ENCODE assay signal across 8 mouse cellular contexts in the genomic region with DNA sequence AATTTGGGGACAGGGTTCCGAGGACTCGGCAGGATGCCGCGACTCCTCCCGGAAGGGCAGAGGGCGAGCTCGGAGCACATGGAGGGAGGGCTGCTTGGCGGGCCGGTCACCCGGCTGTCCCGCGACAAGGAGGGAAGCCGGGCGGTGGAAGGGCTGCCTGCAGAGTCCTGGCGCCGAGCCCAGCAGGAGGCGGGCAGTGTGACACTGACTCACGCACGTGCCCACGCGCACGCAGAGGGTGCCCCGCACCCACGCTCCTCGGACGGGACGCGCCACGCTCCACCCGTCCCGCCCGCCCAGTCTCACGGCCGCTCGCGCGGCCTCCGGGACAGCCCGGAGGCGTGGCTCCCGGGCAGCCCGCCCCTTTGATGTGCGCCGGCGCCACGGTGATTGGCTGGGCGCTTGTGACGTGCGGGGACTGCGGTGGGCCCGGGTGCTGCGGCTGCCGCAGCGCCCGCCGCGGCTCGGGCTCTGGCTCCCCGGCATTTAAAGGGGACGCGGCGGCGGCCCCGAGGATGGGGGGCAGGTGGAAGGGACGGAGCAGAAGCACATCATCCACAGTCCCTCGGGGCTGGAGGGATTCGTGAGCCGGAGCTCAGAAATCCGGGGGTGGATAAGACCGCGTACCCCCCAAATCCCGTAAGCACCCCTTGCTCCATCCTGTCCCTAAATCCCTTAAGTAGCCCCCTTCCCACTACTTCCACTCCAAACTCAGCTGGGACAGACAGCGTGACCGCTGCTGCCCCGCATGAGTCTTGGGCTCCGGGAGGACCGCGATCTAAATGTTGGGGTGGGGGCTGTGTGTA. TPM values are rescaled to one million over a fixed set of nuclear protein-coding genes. Genes with fewer than 3 reads are reported as not detected.
DNase-seq lines count a peak whose midpoint lies in the region; ATAC-seq and TF ChIP-seq lines count a peak whose summit lies in the region.

A gene (plus strand): TSS at position 429 of the 806 bp plus-strand sequence.

- H3K4me1 ChIP-seq in E14TG2a.4 (replicated peaks; ENCODE audit: low read depth, low read length): peaks cover 49% of the 10 kb centered on the region
- H3K4me1 ChIP-seq in forebrain, embryonic 12.5 days: peaks cover 15% of the 10 kb centered on the region
- H3K4me1 ChIP-seq in heart, postnatal 0 days (ENCODE audit: control insufficient read depth, insufficient read depth): peaks cover 7% of the 10 kb centered on the region
- peaks cover 4% of the 10 kb centered on the region; the same call in 1 of the 2 replicates for H3K4me1 ChIP-seq in lung, adult 2 months (ENCODE audit: control insufficient read depth, insufficient read depth, low read length)

- H3K27me3 ChIP-seq in E14TG2a.4 (ENCODE audit: insufficient read depth, low read length): peaks cover 65% of the 10 kb centered on the region
- H3K27me3 ChIP-seq in forebrain, embryonic 12.5 days: peaks cover 76% of the 10 kb centered on the region
- no peaks in the 10 kb centered on the region for H3K27me3 ChIP-seq in heart, postnatal 0 days (ENCODE audit: control insufficient read depth, insufficient read depth, low read length)

- no peak within 1 kb of the TSS for H3K27ac ChIP-seq in forebrain, embryonic 12.5 days
- peak within 1 kb of the TSS; percentile 80 for H3K27ac ChIP-seq in heart, postnatal 0 days (ENCODE audit: low read depth)

- peak within 1 kb of the TSS; percentile 96 for H3K4me2 ChIP-seq in forebrain, embryonic 12.5 days
- peak within 1 kb of the TSS; percentile 80 for H3K4me2 ChIP-seq in heart, postnatal 0 days (ENCODE audit: low read depth, low read length)

- TF ChIP-seq CTCF in E14TG2a.4 (conservative IDR thresholded peaks at IDR 0.05; ENCODE audit: low read length): no peak
- TF ChIP-seq CTCF in heart, postnatal 0 days (IDR thresholded peaks at IDR 0.05; ENCODE audit: low read depth): no peak
- no peak for TF ChIP-seq CTCF in lung, adult 2 months (IDR thresholded peaks at IDR 0.05; ENCODE audit: insufficient read depth, low read length)

- peak within 1 kb of the TSS; percentile 78 for H3K9ac ChIP-seq in forebrain, embryonic 12.5 days
- H3K9ac ChIP-seq in heart, postnatal 0 days (replicated peaks; ENCODE audit: low read depth, low read length): peak within 1 kb of the TSS; percentile 57

- WGBS in forebrain, embryonic 12.5 days: under 1% methylated on average over 64 of the region's 78 CpGs
- WGBS in heart, postnatal 0 days: under 1% methylated on average over 73 of the region's 78 CpGs
- WGBS in large intestine, adult 2 months: under 1% methylated on average over 77 of the region's 78 CpGs
- WGBS in lung, adult 2 months: under 1% methylated on average over 77 of the region's 78 CpGs

- no peaks in the 10 kb centered on the region for H3K9me3 ChIP-seq in E14TG2a.4 (ENCODE audit: low read length)
- no peaks in the 10 kb centered on the region for H3K9me3 ChIP-seq in forebrain, embryonic 12.5 days
- H3K9me3 ChIP-seq in heart, postnatal 0 days (replicated peaks; ENCODE audit: control insufficient read depth, low read length): no peaks in the 10 kb centered on the region

- peak; percentile 99 for ATAC-seq in forebrain, embryonic 12.5 days (ENCODE audit: low FRiP score)
- ATAC-seq in heart, postnatal 0 days (ENCODE audit: insufficient read depth, low read depth): peak; percentile 95
- peak; percentile 66 for ATAC-seq in neutrophil, adult 5-6 weeks (ENCODE audit: extremely low read depth, insufficient number of reproducible peaks, low FRiP score, poor library complexity, severe bottlenecking)

- peak; percentile 81 for DNase-seq in c-Kit-positive CD71-positive TER-119-negative erythroid progenitor cells, embryonic 14.5 days (ENCODE audit: low read depth)
- peak; percentile 87 for DNase-seq in heart, postnatal 0 days (ENCODE audit: low spot score)
- peak; percentile 67 for DNase-seq in large intestine, adult 2 months (ENCODE audit: low read depth, low spot score)
- DNase-seq in lung, adult 2 months: peak; percentile 90
- peak; percentile 78 to 79 for DNase-seq in thymus, adult 18-20 months

- 0 out of 2 replicates have a peak, but pooled peaks cover 6% of the 10 kb centered on the region for H3K36me3 ChIP-seq in E14TG2a.4 (ENCODE audit: insufficient read depth, low read length)
- no peaks in the 10 kb centered on the region for H3K36me3 ChIP-seq in forebrain, embryonic 12.5 days (replicated peaks)
- no peaks in the 10 kb centered on the region for H3K36me3 ChIP-seq in heart, postnatal 0 days (replicated peaks; ENCODE audit: control insufficient read depth, insufficient read depth, low read length)

- peak within 1 kb of the TSS; percentile 90 for H3K4me3 ChIP-seq in E14TG2a.4 (replicated peaks; ENCODE audit: low read length)
- H3K4me3 ChIP-seq in forebrain, embryonic 12.5 days (replicated peaks): peak within 1 kb of the TSS; percentile 70
- H3K4me3 ChIP-seq in heart, postnatal 0 days (ENCODE audit: low read depth, low read length): peak within 1 kb of the TSS; percentile 58
- H3K4me3 ChIP-seq in lung, adult 2 months (replicated peaks; ENCODE audit: extremely low read depth, low read depth, low read length): peak within 1 kb of the TSS; percentile 84

- no peak for TF ChIP-seq EP300 in heart, postnatal 0 days (IDR thresholded peaks at IDR 0.05; ENCODE audit: low read depth)

- TF ChIP-seq POLR2A in lung, adult 2 months (IDR thresholded peaks at IDR 0.05; ENCODE audit: borderline replicate concordance, extremely low read depth, low read depth, low read length): peak; percentile 58; the same call in 1 of the 2 replicates

RNA-seq across cellular contexts. Expression of the gene that starts here (rescaled TPM):
- polyA plus RNA-seq in forebrain, embryonic 12.5 days (2016; fragmentation: Nextera tagmentation; extraction: Ambion mirVana): not detected in 2 replicates
- 45.0 and 46.6 TPM in 2 replicates for total RNA-seq in heart, postnatal 0 days (2014; rRNA removed; ENCODE audit: low replicate concordance)
- polyA plus RNA-seq in heart, postnatal 0 days (2015; fragmentation: Nextera tagmentation; extraction: Ambion mirVana): 6.7 and 7.9 TPM in 2 replicates
- polyA plus RNA-seq in large intestine, adult 2 months (2012; rRNA removed): 38.7 and 59.5 TPM in 2 replicates
- polyA plus RNA-seq in lung, adult 2 months (2012; rRNA removed): 85.8 and 128 TPM in 2 replicates
- 23.4 and 29.7 TPM in 2 replicates for total RNA-seq in neutrophil, adult 5-6 weeks (2017)

Comparison
In these comparisons a context has a peak if more than half of its experiments do, and no peak if none do; other contexts are left out.
1. Peak in ATAC-seq, H3K4me3 ChIP-seq, H3K9ac ChIP-seq and H3K4me2 ChIP-seq in forebrain, embryonic 12.5 days; RNA of the gene not detected or under 1 TPM.